ENCODE assay signal across 20 mouse cellular contexts in genomic region chr5:111918888-111919287, GRCm38 (mm10).
DNase-seq lines count a peak whose midpoint lies in the region; ATAC-seq and TF ChIP-seq lines count a peak whose summit lies in the region.
"Had no signal": no experiment of that assay in that cellular context is flagged by ENCODE, and none has a peak within 500 bp of the region (broad histone marks: within the 10 kb centered on the region; RNA-seq: fewer than 3 reads in every experiment).

No protein-coding gene starts in this region.

- peaks cover 40% of the 10 kb centered on the region for H3K4me1 ChIP-seq in hindbrain, embryonic 12.5 days
- peaks cover 6% of the 10 kb centered on the region for H3K4me1 ChIP-seq in hindbrain, embryonic 11.5 days (replicated peaks; ENCODE audit: control insufficient read depth, insufficient read depth, low read length)
- H3K4me1 ChIP-seq in midbrain, embryonic 13.5 days (replicated peaks) = peaks cover 50% of the 10 kb centered on the region
- peaks cover 13% of the 10 kb centered on the region; the same call in 1 of the 2 replicates for H3K4me1 ChIP-seq in midbrain, postnatal 0 days (ENCODE audit: insufficient read depth, low read length)
- H3K4me1 ChIP-seq in intestine, embryonic 16.5 days (ENCODE audit: control insufficient read depth, insufficient read depth, low read length) = peaks cover 7% of the 10 kb centered on the region; the same call in 1 of the 2 replicates

- no peak overlapping the region for H3K4me3 ChIP-seq in hindbrain, embryonic 12.5 days
- H3K4me3 ChIP-seq in hindbrain, embryonic 11.5 days (ENCODE audit: low read depth, low read length) = no peak overlapping the region
- H3K4me3 ChIP-seq in midbrain, embryonic 13.5 days (replicated peaks) = no peak overlapping the region
- no peak overlapping the region for H3K4me3 ChIP-seq in midbrain, postnatal 0 days (ENCODE audit: low read depth, low read length)
- no peak overlapping the region for H3K4me3 ChIP-seq in intestine, embryonic 16.5 days (ENCODE audit: low read length)
- H3K4me3 ChIP-seq: embryonic facial prominence, embryonic 10.5 days; heart, embryonic 13.5 days had no signal

- no peaks in the 10 kb centered on the region for H3K9me3 ChIP-seq in hindbrain, embryonic 12.5 days (replicated peaks)
- no peaks in the 10 kb centered on the region for H3K9me3 ChIP-seq in hindbrain, embryonic 11.5 days (ENCODE audit: control insufficient read depth, low read length)
- H3K9me3 ChIP-seq in midbrain, embryonic 13.5 days = no peaks in the 10 kb centered on the region
- no peaks in the 10 kb centered on the region for H3K9me3 ChIP-seq in midbrain, postnatal 0 days (ENCODE audit: low read length)
- no peaks in the 10 kb centered on the region for H3K9me3 ChIP-seq in intestine, embryonic 16.5 days (ENCODE audit: control insufficient read depth, low read length)
- H3K9me3 ChIP-seq: embryonic facial prominence, embryonic 10.5 days had no signal

- no peak for DNase-seq in hindbrain, embryonic 11.5 days (ENCODE audit: low spot score)
- no peak for DNase-seq in midbrain, postnatal 0 days (ENCODE audit: low spot score)
- DNase-seq in embryo, embryonic 10 days (ENCODE audit: low spot score) = no peak
- no peak for DNase-seq in frontal cortex, postnatal 25 days (ENCODE audit: low spot score in 2 of 2)
- DNase-seq: adrenal gland, adult 2 months; adrenal gland, postnatal 25 days; cerebellum, adult 18-20 months; cerebellum, adult 9-11 months; cerebellum, postnatal 36 days; forebrain, postnatal 0 days; gastrocnemius, postnatal 36 days; heart, adult 11 months; heart, postnatal 36 days; kidney, adult 11 months had no signal

- H3K27me3 ChIP-seq in hindbrain, embryonic 12.5 days = peaks cover 3% of the 10 kb centered on the region; the same call in 1 of the 2 replicates
- H3K27me3 ChIP-seq in hindbrain, embryonic 11.5 days (ENCODE audit: control insufficient read depth, insufficient read depth, low read length) = no peaks in the 10 kb centered on the region
- no peaks in the 10 kb centered on the region for H3K27me3 ChIP-seq in midbrain, embryonic 13.5 days
- H3K27me3 ChIP-seq in midbrain, postnatal 0 days (ENCODE audit: insufficient read depth, low read length) = no peaks in the 10 kb centered on the region
- no peaks in the 10 kb centered on the region for H3K27me3 ChIP-seq in intestine, embryonic 16.5 days (replicated peaks; ENCODE audit: control insufficient read depth, insufficient read depth, low read length)

- 0 out of 2 replicates have a peak overlapping the region, but pooled peaks have one; percentile 2 for H3K27ac ChIP-seq in hindbrain, embryonic 12.5 days
- H3K27ac ChIP-seq in hindbrain, embryonic 11.5 days (ENCODE audit: low read depth, low read length) = no peak overlapping the region
- peak overlapping the region; percentile 70; the same call in 1 of the 2 replicates for H3K27ac ChIP-seq in midbrain, embryonic 13.5 days
- H3K27ac ChIP-seq in midbrain, postnatal 0 days (ENCODE audit: low read depth, low read length) = no peak overlapping the region
- H3K27ac ChIP-seq in intestine, embryonic 16.5 days (ENCODE audit: low read length) = no peak overlapping the region
- H3K27ac ChIP-seq: embryonic facial prominence, embryonic 10.5 days; heart, embryonic 13.5 days had no signal

- no peak overlapping the region for H3K4me2 ChIP-seq in hindbrain, embryonic 12.5 days (replicated peaks)
- no peak overlapping the region for H3K4me2 ChIP-seq in hindbrain, embryonic 11.5 days (replicated peaks; ENCODE audit: low read depth, low read length)
- H3K4me2 ChIP-seq in midbrain, embryonic 13.5 days (replicated peaks) = no peak overlapping the region
- no peak overlapping the region for H3K4me2 ChIP-seq in midbrain, postnatal 0 days (ENCODE audit: low read depth, low read length, poor library complexity, severe bottlenecking)
- peak overlapping the region; percentile 13; the same call in 1 of the 2 replicates for H3K4me2 ChIP-seq in intestine, embryonic 16.5 days (ENCODE audit: low read depth, low read length)
- H3K4me2 ChIP-seq: heart, embryonic 13.5 days had no signal

- no peak overlapping the region for H3K9ac ChIP-seq in hindbrain, embryonic 12.5 days
- H3K9ac ChIP-seq in hindbrain, embryonic 11.5 days (ENCODE audit: low read depth, low read length) = no peak overlapping the region
- H3K9ac ChIP-seq in midbrain, embryonic 13.5 days (replicated peaks) = no peak overlapping the region
- no peak overlapping the region for H3K9ac ChIP-seq in midbrain, postnatal 0 days (replicated peaks; ENCODE audit: low read length, poor library complexity, severe bottlenecking)
- no peak overlapping the region for H3K9ac ChIP-seq in intestine, embryonic 16.5 days (ENCODE audit: low read depth, low read length)
- H3K9ac ChIP-seq: forebrain, postnatal 0 days; heart, embryonic 13.5 days had no signal

- no peak for ATAC-seq in hindbrain, embryonic 12.5 days (ENCODE audit: low FRiP score)
- ATAC-seq in hindbrain, embryonic 11.5 days (ENCODE audit: low FRiP score) = no peak
- no peak for ATAC-seq in midbrain, embryonic 13.5 days
- no peak for ATAC-seq in midbrain, postnatal 0 days (ENCODE audit: low FRiP score)
- ATAC-seq in intestine, embryonic 16.5 days = peak; percentile 87
- ATAC-seq: forebrain, postnatal 0 days; hindbrain, postnatal 0 days had no signal

- 78% methylated on average over 14 of the region's 14 CpGs for WGBS in hindbrain, embryonic 12.5 days
- WGBS in hindbrain, embryonic 11.5 days = 79% methylated on average over 14 of the region's 14 CpGs
- WGBS in midbrain, embryonic 13.5 days = 87% methylated on average over 14 of the region's 14 CpGs
- 84% methylated on average over 14 of the region's 14 CpGs for WGBS in midbrain, postnatal 0 days
- 42% methylated on average over 14 of the region's 14 CpGs for WGBS in intestine, embryonic 16.5 days

- TF ChIP-seq CTCF in midbrain, postnatal 0 days (IDR thresholded peaks at IDR 0.05) = no peak

- no peaks in the 10 kb centered on the region for H3K36me3 ChIP-seq in hindbrain, embryonic 12.5 days
- no peaks in the 10 kb centered on the region for H3K36me3 ChIP-seq in hindbrain, embryonic 11.5 days (ENCODE audit: control insufficient read depth, insufficient read depth, low read length)
- no peaks in the 10 kb centered on the region for H3K36me3 ChIP-seq in midbrain, embryonic 13.5 days
- H3K36me3 ChIP-seq in midbrain, postnatal 0 days (ENCODE audit: insufficient read depth, low read length) = no peaks in the 10 kb centered on the region
- H3K36me3 ChIP-seq in intestine, embryonic 16.5 days (ENCODE audit: control insufficient read depth, insufficient read depth, low read length) = no peaks in the 10 kb centered on the region
- H3K36me3 ChIP-seq: embryonic facial prominence, embryonic 10.5 days; heart, embryonic 13.5 days had no signal

Comparison
In these comparisons a context has a peak if more than half of its experiments do, and no peak if none do; other contexts are left out.
1. H3K27ac ChIP-seq: peak in hindbrain, embryonic 12.5 days (single experiment) and midbrain, embryonic 13.5 days (single experiment); none in hindbrain, embryonic 11.5 days (single experiment), midbrain, postnatal 0 days (single experiment) and intestine, embryonic 16.5 days (single experiment).